Mouse (Mus musculus): ENCODE results near the gene Prss56. TPM values are rescaled to one million over a fixed set of nuclear protein-coding genes. Genes with fewer than 3 reads are reported as not detected.

Gene Prss56
- total and polyA plus RNA-seq, 3 experiments, result not detected

DNA sequence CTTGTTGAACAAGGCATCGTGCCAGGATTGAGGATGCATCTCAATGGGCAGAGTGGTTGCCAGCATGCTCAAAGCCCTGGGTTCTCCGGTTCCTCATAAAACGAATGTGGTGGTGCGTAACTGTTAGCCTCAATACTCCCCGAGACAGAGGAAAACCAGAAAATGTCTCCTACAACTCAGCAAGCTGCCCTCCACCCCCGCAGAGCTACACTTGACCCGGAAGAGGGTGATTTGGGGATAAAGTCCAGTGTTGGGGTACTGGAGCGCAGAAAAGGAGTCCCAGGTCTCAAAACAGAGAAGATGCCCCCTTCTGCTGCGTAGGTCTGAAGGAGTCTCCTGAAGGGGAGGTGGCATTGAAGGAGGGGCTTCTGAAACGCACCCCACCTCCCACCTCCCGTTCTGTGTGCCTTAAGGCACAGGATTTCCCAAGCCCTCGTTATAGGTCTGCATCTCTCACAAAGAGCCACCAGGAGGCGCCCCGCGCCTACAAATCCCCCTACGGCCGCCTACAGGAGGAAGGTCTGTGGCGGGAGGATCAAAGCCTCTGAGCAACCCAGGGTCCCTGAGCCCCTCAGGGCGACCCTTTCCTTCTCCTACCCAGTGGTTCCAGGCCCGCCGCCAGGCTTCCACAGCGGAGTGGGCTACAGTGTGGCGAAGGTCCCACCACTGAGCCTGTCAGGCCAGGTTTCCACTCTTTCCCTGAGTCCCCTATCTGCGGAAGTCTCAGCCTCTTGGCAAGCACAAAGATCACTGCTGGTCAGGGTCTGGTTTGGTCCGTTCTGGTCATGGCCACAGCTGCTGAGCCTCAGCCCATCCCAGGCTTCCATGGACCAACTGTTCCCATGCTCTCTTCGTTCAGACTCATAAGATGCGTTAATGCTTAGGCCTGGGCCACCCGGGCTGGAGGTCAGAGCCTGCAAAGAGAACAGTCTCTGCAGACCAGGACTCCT lies 8.8 kb upstream of the Prss56 start:
- no peak overlapping the region for H3K4me2 ChIP-seq (ENCODE audit: insufficient read depth, low read depth, poor library complexity, severe bottlenecking)
- TF ChIP-seq USF1 (IDR thresholded peaks at IDR 0.05; ENCODE audit: low read depth, low read length), result no peak
- TF ChIP-seq CTCF (conservative IDR thresholded peaks at IDR 0.05 in 1 of 2, IDR thresholded peaks at IDR 0.05 in 1 of 2; ENCODE audit: low read depth in 2 of 2, low read length in 2 of 2), result peak; percentile 62 to 95
- peak; percentile 18; the same call in 1 of the 2 replicates for TF ChIP-seq ELF1 (IDR thresholded peaks at IDR 0.05; ENCODE audit: low read depth, low read length)
- TF ChIP-seq MXI1 (IDR thresholded peaks at IDR 0.05; ENCODE audit: low read depth, low read length), result no peak
- peak; percentile 89 for TF ChIP-seq RAD21 (IDR thresholded peaks at IDR 0.05; ENCODE audit: low read depth, low read length)
- 0 out of 2 replicates have a peak, but pooled peaks have one; percentile 30 for TF ChIP-seq IRF4 (IDR thresholded peaks at IDR 0.05; ENCODE audit: low read depth, low read length)
- TF ChIP-seq NELFE (IDR thresholded peaks at IDR 0.05; ENCODE audit: low read depth, low read length), result peak; percentile 19; the same call in 1 of the 2 replicates
- no peak for TF ChIP-seq HCFC1 (IDR thresholded peaks at IDR 0.05; ENCODE audit: low read depth, low read length)
- TF ChIP-seq SIN3A (IDR thresholded peaks at IDR 0.05; ENCODE audit: low read length), result no peak
- TF ChIP-seq SMC3 (IDR thresholded peaks at IDR 0.05; ENCODE audit: low read depth, low read length), result peak; percentile 87
- no peak for TF ChIP-seq CHD2 (IDR thresholded peaks at IDR 0.05; ENCODE audit: low read length)
- H3K36me3 ChIP-seq (replicated peaks in 1 of 2; ENCODE audit: control insufficient read depth in 1 of 2, insufficient read depth in 1 of 2, low read length in 1 of 2), result no peaks in the 10 kb centered on the region
- no peak overlapping the region for H3K27ac ChIP-seq (ENCODE audit: insufficient read depth, low read depth)
- H3K4me3 ChIP-seq (replicated peaks in 1 of 3; ENCODE audit: low read depth in 2 of 3, low read length in 2 of 3, poor library complexity in 1 of 3), result no peak overlapping the region
- H3K9ac ChIP-seq (ENCODE audit: insufficient read depth, low read depth), result no peak overlapping the region
- dilution Hi-C loops (cut with MboI; ENCODE audit: extremely low pct_ligation_motif_present, extremely low pct_unique_long_range_greater_than_20kb, low sequenced_read_pairs) (no loop called here), in situ Hi-C loops (cut with MboI; ENCODE audit: low pct_ligation_motif_present, low pct_unique_long_range_greater_than_20kb, low sequenced_read_pairs) (no loop called here)
- peak; percentile 66 for DNase-seq (ENCODE audit: extremely low read depth)
- peaks cover 0 to 2% of the 10 kb centered on the region in 2 experiments; a peak in 1 of 4 replicates for H3K4me1 ChIP-seq (ENCODE audit: control insufficient read depth in 1 of 2, insufficient read depth in 2 of 2)
- no peaks in the 10 kb centered on the region for H3K9me3 ChIP-seq (replicated peaks; ENCODE audit: low read length)
- H3K79me2 ChIP-seq (replicated peaks; ENCODE audit: control insufficient read depth, extremely low read depth, insufficient read depth, poor library complexity, severe bottlenecking), result no peaks in the 10 kb centered on the region
- peaks cover 61% of the 10 kb centered on the region for H3K27me3 ChIP-seq (replicated peaks)

DNA sequence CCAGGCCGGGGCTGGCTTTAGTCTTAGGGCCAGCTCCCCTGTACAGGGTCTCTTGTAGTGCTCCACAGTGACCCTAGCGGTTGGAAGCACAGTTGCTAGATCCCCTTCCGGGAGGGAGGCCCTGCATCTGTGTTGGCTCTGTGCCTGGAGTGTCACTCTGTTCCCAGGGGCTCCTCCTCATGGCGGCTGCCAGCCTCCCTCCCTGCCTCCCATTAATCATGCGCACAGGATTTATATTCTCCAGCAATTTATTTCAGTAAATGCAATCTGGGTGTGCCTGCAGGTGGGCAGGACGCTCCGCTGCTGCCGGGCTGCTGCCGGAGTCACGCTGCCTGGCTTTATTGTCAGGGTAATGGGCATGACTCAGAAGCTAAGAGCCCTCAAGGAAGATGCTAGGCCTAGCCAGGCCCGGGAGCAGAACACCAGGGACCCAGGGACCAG lies 7.2 kb upstream of the Prss56 start:
- Histone ChIP-seq H3K79me2 (replicated peaks; ENCODE audit: control insufficient read depth, extremely low read depth, insufficient read depth, poor library complexity, severe bottlenecking) (no peaks in the 10 kb centered on the region), H3K4me2 (ENCODE audit: insufficient read depth, low read depth, poor library complexity, severe bottlenecking) (no peak overlapping the region), H3K4me1 (ENCODE audit: control insufficient read depth in 1 of 2, insufficient read depth in 2 of 2) (peaks cover 0 to 9% of the 10 kb centered on the region in 2 experiments; a peak in 2 of 4 replicates), H3K9ac (ENCODE audit: insufficient read depth, low read depth) (no peak overlapping the region), H3K27ac (ENCODE audit: insufficient read depth, low read depth) (no peak overlapping the region), H3K9me3 (replicated peaks; ENCODE audit: low read length) (no peaks in the 10 kb centered on the region), H3K4me3 (replicated peaks in 1 of 3; ENCODE audit: low read depth in 2 of 3, low read length in 2 of 3, poor library complexity in 1 of 3) (no peak overlapping the region), H3K36me3 (replicated peaks in 1 of 2; ENCODE audit: control insufficient read depth in 1 of 2, insufficient read depth in 1 of 2, low read length in 1 of 2) (no peaks in the 10 kb centered on the region), H3K27me3 (replicated peaks) (peaks cover 55% of the 10 kb centered on the region)
- dilution Hi-C loops (cut with MboI; ENCODE audit: extremely low pct_ligation_motif_present, extremely low pct_unique_long_range_greater_than_20kb, low sequenced_read_pairs) (no loop called here), in situ Hi-C loops (cut with MboI; ENCODE audit: low pct_ligation_motif_present, low pct_unique_long_range_greater_than_20kb, low sequenced_read_pairs) (no loop called here)
- DNase-seq (ENCODE audit: extremely low read depth), result no peak
- TF ChIP-seq NRF1 (IDR thresholded peaks at IDR 0.05; ENCODE audit: low read depth, low read length) (no peak), TBP (conservative IDR thresholded peaks at IDR 0.05; ENCODE audit: low read depth, low read length) (no peak), ZC3H11A (IDR thresholded peaks at IDR 0.05; ENCODE audit: low read depth, low read length) (no peak), USF1 (IDR thresholded peaks at IDR 0.05; ENCODE audit: low read depth, low read length) (no peak), ZMIZ1 (IDR thresholded peaks at IDR 0.05; ENCODE audit: low read depth, low read length) (no peak), MAFK (IDR thresholded peaks at IDR 0.05; ENCODE audit: insufficient replicate concordance, low read length) (no peak), USF2 (conservative IDR thresholded peaks at IDR 0.05; ENCODE audit: low read depth, low read length) (no peak), HCFC1 (IDR thresholded peaks at IDR 0.05; ENCODE audit: low read depth, low read length) (no peak), E2F4 (IDR thresholded peaks at IDR 0.05; ENCODE audit: insufficient replicate concordance, low read depth, low read length) (no peak), MYC (IDR thresholded peaks at IDR 0.05; ENCODE audit: low read depth, low read length) (no peak), BHLHE40 (IDR thresholded peaks at IDR 0.05; ENCODE audit: low read depth, low read length) (no peak), CHD2 (IDR thresholded peaks at IDR 0.05; ENCODE audit: low read length) (no peak)
